Mouse (Mus musculus) testis, adult 2 months (tissue): ENCODE data around the gene Cbfa2t3. TPM values are rescaled to one million over a fixed set of nuclear protein-coding genes. Genes with fewer than 3 reads are reported as not detected.

Source experiments
- H3K27ac ChIP-seq: fragments of 200-500 bp; 2 replicates; pipeline ENCODE4 v1.5.1; 2012; ENCODE audit warnings: low read depth, low read length; ENCODE audit not compliant: control insufficient read depth, insufficient read depth
- H3K27me3 ChIP-seq: fragments of 200-500 bp; 2 replicates; pipeline ENCODE4 v1.6.1; 2012; ENCODE audit warnings: mild to moderate bottlenecking, low read length, moderate library complexity; ENCODE audit not compliant: control insufficient read depth, insufficient read depth
- H3K36me3 ChIP-seq: fragments of 200-500 bp; 2 replicates; pipeline ENCODE4 v1.6.1; 2012; ENCODE audit warnings: mild to moderate bottlenecking, low read length; ENCODE audit not compliant: control insufficient read depth, insufficient read depth
- H3K4me1 ChIP-seq: fragments of 200-500 bp; 2 replicates; pipeline ENCODE4 v1.6.1; 2012; ENCODE audit warnings: low read length; ENCODE audit not compliant: control insufficient read depth, insufficient read depth
- H3K4me3 ChIP-seq: fragments of 200-500 bp; 2 replicates; pipeline ENCODE4 v1.5.1; 2012; ENCODE audit warnings: low read depth, mild to moderate bottlenecking, low read length, moderate library complexity, mixed read lengths; ENCODE audit not compliant: control insufficient read depth
- CTCF ChIP-seq: fragments of 200-500 bp; IDR thresholded peaks from 2 replicates; pipeline ENCODE4 v1.5.1; 2012; ENCODE audit warnings: low read depth, mild to moderate bottlenecking, inconsistent platforms, low read length, moderate library complexity; ENCODE audit not compliant: control insufficient read depth, insufficient read depth, insufficient replicate concordance
- POLR2A ChIP-seq: fragments of 200-500 bp; IDR thresholded peaks from 2 replicates; pipeline ENCODE4 v1.6.1; 2012; ENCODE audit warnings: low read depth, mild to moderate bottlenecking, inconsistent platforms, low read length, moderate library complexity; ENCODE audit not compliant: control insufficient read depth
- polyA plus RNA-seq: library from polyadenylated mRNA; depleted of rRNA; stranded (reverse); fragments of >200 nt; gene quantifications from 2 replicates; pipeline ENCODE4 v1.2.3, GENCODE M21; 2012

Cbfa2t3 gene
- polyA plus RNA-seq, 1 experiment = 0.59 TPM

GRCm38 (mm10) chr8:122698254-122698768, 598 bp downstream of the Cbfa2t3 start:
- H3K36me3 ChIP-seq = no peaks in the 10 kb centered on the region
- no peak overlapping the region for H3K27ac ChIP-seq
- H3K27me3 ChIP-seq = no peaks in the 10 kb centered on the region
- no peaks in the 10 kb centered on the region for H3K4me1 ChIP-seq
- no peak overlapping the region for H3K4me3 ChIP-seq
- TF ChIP-seq CTCF (no peak), POLR2A (no peak)

- Histone ChIP-seq H3K4me3 (no peak overlapping the region), H3K4me1 (no peaks in the 10 kb centered on the region), H3K36me3 (no peaks in the 10 kb centered on the region), H3K27me3 (no peaks in the 10 kb centered on the region), H3K27ac (no peak overlapping the region)
- TF ChIP-seq CTCF = no peak
- no peak for TF ChIP-seq POLR2A
Observed at GRCm38 (mm10) chr8:122697586-122697985, 1.3 kb downstream of the Cbfa2t3 start.

- Histone ChIP-seq H3K4me1 (no peaks in the 10 kb centered on the region), H3K27ac (no peak overlapping the region), H3K36me3 (no peaks in the 10 kb centered on the region), H3K27me3 (no peaks in the 10 kb centered on the region), H3K4me3 (no peak overlapping the region)
- TF ChIP-seq CTCF (no peak), POLR2A (no peak)
Observed at GRCm38 (mm10) chr8:122697181-122697581, 1.7 kb downstream of the Cbfa2t3 start.

- H3K4me3 ChIP-seq = no peak overlapping the region
- TF ChIP-seq POLR2A (no peak), CTCF (no peak)
- no peaks in the 10 kb centered on the region for H3K27me3 ChIP-seq
- no peaks in the 10 kb centered on the region for H3K4me1 ChIP-seq
- H3K27ac ChIP-seq = no peak overlapping the region
- no peaks in the 10 kb centered on the region for H3K36me3 ChIP-seq
Observed at GRCm38 (mm10) chr8:122695438-122696042, 3.4 kb downstream of the Cbfa2t3 start.

GRCm38 (mm10) chr8:122692152-122692551, 6.8 kb downstream of the Cbfa2t3 start:
- H3K36me3 ChIP-seq = no peaks in the 10 kb centered on the region
- no peaks in the 10 kb centered on the region for H3K4me1 ChIP-seq
- no peaks in the 10 kb centered on the region for H3K27me3 ChIP-seq
- TF ChIP-seq CTCF (no peak), POLR2A (no peak)
- H3K4me3 ChIP-seq = no peak overlapping the region
- no peak overlapping the region for H3K27ac ChIP-seq

- Histone ChIP-seq H3K4me1 (no peaks in the 10 kb centered on the region), H3K36me3 (no peaks in the 10 kb centered on the region), H3K27me3 (no peaks in the 10 kb centered on the region), H3K4me3 (no peak overlapping the region), H3K27ac (no peak overlapping the region)
- no peak for TF ChIP-seq CTCF
- TF ChIP-seq POLR2A = no peak
Observed at GRCm38 (mm10) chr8:122691018-122691417, 7.9 kb downstream of the Cbfa2t3 start.

GRCm38 (mm10) chr8:122689315-122689714, 9.6 kb downstream of the Cbfa2t3 start:
- H3K4me3 ChIP-seq = no peak overlapping the region
- H3K4me1 ChIP-seq = no peaks in the 10 kb centered on the region
- H3K27ac ChIP-seq = no peak overlapping the region
- no peaks in the 10 kb centered on the region for H3K27me3 ChIP-seq
- TF ChIP-seq CTCF (no peak), POLR2A (no peak)
- no peaks in the 10 kb centered on the region for H3K36me3 ChIP-seq

- TF ChIP-seq POLR2A (no peak), CTCF (no peak)
- no peak overlapping the region for H3K27ac ChIP-seq
- H3K4me3 ChIP-seq = no peak overlapping the region
- no peaks in the 10 kb centered on the region for H3K36me3 ChIP-seq
- H3K27me3 ChIP-seq = no peaks in the 10 kb centered on the region
- no peaks in the 10 kb centered on the region for H3K4me1 ChIP-seq
Observed at GRCm38 (mm10) chr8:122686879-122687278, 12.0 kb downstream of the Cbfa2t3 start.
